Mouse (Mus musculus) 416B (cell line): ENCODE results near the gene Arl2bp.

Experiments used
- DNase-seq: peaks from one replicate; pipeline ENCODE4 v3.0.0; 2011; ENCODE audit warnings: low read depth

The Arl2bp gene

GRCm38 (mm10) chr8:94695341-94695993 is 29.1 kb downstream of the Arl2bp start:
- DNase-seq: no peak

- no peak for DNase-seq
Observed at GRCm38 (mm10) chr8:94695994-94696384, 29.6 kb downstream of the Arl2bp start, which contains the start of gene Pllp. Gene Pllp, minus strand, starts transcription at chr8:94696278.

GRCm38 (mm10) chr8:94696566-94696965 is 30.2 kb downstream of the Arl2bp start:
- no peak for DNase-seq

DNA sequence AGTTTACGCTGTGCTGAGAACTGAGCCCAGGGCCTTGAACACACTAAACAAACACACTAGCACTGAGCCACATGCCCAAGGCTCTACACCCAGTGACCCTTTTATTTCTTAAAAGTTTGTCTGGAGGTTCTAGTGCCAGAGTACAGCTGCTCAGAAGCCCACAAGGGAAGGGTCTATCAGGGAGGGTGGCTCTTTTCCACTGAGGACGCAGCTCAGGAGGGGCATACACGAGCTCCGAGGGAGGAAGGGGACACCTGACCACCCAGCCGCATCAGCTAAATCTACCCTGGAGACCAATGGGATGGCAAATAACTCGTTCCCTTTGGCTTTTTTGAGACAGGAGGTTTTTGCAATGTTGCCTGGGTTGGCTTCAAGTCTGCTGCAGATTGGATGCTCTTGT is 31.6 kb downstream of the Arl2bp start:
- no peak for DNase-seq

GRCm38 (mm10) chr8:94699366-94699765 is 33.0 kb downstream of the Arl2bp start:
- DNase-seq: no peak

DNA sequence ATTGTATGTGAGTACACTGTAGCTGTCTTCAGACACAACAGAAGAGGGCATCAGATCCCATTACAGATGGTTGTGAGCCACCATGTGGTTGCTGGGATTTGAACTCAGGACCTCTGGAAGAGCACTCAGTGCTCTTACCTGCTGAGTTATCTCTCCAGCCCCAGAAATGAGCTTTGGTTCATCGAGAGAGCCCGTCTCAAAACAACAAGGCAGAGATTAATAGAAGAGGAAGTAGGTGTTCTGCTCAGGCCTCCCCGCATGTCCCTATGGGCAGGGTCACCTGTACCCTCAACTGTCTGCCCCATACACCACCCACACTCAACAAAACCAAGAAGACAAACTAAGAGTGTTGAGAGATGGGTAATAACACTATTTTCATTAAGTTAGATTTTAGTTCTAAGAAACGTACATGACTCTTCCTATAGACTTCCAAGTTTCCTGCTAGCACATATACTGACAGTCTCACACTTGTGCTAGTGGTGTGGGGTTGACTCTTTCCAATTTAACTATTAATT is 34.1 kb downstream of the Arl2bp start:
- DNase-seq: no peak

- DNase-seq: peak; percentile 53
Observed at GRCm38 (mm10) chr8:94702156-94702555, 35.8 kb downstream of the Arl2bp start.

DNA sequence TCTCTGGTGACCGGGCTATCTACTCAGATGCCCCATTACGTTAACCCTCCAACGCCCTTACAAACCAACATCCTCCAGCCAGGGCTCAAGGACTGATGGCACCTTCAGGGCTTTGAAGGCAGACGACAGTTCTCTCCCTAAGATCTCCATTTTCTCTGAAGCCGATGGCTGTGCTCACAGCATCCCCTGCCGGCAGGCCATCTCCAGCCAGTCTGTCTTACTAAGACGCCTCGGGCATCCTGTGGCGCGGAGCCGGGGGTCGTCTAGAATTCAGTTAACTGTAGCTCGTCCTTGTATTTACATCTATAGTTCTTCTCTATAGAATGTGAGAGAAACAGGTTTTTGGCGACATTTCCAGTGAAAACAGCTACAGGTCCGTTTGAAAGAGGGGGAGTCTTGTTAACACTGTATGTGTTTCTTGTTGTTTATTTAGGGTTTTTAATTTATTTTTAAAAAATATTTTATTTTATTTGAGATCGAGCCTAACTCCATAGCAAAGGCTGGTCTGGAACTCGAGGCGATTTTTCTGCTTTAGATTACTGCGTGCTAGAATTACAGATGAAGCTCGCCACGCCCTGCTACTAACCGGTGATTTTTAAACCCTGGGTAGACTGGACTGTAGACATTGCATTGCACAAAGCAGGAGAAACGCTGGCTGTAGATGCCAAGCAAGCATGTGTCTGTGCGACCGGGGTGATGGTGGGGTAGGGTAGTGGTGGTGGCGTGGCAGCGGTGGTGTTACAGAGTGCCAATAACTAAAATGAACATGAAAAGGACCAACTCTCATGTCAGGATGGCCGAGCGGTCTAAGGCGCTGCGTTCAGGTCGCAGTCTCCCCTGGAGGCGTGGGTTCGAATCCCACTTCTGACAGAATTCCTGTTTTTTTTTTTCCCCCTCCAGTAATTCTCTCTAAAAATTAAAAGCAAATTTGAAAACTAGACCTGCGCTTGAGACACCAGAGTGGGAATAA is 36.7 kb downstream of the Arl2bp start:
- DNase-seq: peak; percentile 95

DNA sequence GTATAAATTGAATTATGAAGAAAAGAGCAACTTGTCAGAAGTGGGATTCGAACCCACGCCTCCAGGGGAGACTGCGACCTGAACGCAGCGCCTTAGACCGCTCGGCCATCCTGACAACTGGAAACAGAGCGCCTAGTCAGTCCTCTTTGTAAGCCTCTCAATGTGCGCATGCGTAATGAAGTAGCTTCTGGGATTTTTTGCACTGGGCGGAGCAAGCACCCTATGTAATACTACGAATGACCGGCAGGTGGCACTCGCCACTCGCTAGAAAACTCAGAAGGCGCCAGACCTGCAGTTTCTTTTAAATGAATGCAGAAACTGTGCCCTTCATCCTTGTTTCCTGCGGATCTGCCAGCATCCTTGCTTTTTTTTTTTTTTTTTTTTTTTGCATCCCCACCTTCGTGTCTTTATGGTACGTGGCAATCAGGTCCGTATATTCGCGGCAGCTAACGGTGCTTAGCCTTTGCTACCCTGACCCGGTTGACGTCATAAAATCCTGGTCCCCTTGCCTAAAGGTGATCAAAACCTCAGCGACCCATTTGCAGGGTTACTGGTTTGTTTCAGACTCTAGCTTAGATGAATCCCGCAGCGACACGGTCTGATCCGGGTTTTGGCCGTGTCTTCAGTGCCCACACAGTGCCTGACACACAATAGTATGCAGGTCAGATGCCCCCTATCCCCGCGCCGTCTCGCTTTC is 37.7 kb downstream of the Arl2bp start:
- peak; percentile 99 for DNase-seq

- DNase-seq: no peak
Observed at GRCm38 (mm10) chr8:94704669-94704984, 38.2 kb downstream of the Arl2bp start.

DNA sequence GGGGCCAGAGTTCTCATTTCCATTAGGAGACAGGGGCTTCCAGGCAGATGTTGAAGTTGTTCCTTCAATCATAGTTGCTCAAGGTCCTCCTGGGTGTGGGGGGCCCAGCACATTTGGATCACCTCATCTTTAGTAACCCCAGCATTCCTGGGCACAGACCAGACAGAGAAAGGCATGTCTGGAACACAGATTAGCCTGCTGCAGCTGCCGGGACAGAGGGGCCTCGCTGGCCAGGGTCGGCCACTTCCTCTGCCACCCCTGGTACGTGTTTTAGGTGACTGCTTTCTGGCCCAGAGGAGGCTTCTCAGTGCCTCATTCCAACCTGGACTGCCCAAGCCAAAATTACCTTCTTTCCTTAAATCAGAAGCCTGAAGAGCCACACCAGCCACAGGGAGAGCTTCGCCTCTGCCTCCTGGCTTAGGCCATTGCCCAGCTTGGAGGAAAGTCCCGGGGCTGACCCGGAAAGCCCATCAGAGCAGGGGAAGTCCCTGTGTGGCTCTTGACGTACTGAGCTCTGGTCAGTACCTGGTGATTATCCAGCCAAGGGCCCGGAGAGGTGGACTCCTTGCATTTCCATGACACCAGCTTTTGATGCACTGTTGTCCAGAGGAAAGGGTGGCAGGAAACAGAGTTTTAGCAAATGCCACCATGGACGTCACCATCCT is 39.3 kb downstream of the Arl2bp start:
- DNase-seq: no peak

- DNase-seq: no peak
Observed at GRCm38 (mm10) chr8:94706732-94707395, 40.5 kb downstream of the Arl2bp start.

GRCm38 (mm10) chr8:94710336-94710735 is 43.9 kb downstream of the Arl2bp start:
- DNase-seq: no peak

DNA sequence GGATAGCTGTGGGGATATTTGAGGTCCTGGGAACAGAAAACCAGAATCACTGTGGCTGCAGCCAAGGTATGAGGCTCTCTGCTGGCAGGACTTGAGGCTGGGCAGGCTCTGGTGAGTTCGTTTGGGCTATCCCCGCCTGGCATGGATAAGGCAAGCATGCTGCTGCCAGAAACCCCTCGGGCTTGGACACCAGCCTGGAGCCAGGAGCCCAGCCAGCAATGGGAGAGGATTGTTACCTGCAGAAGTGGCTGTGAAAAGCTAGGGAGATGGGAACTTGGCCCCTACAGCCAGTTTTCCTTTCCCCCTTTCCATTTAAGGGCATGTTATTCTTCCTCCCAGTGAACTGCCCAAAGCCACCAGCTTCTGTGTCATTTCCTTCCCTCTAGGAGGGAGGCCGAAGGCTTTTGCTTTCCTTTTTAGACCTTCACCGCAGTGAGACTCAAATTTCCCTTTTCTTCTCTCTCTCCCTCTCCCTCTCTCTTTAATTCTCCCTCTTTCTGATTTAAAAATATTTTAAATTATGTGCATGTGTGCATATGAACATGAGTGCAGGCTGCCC is 44.8 kb downstream of the Arl2bp start:
- peak; percentile 83 for DNase-seq

- DNase-seq: no peak
Observed at GRCm38 (mm10) chr8:94714556-94714955, 48.2 kb downstream of the Arl2bp start.

GRCm38 (mm10) chr8:94715871-94716270 is 49.5 kb downstream of the Arl2bp start:
- no peak for DNase-seq

DNA sequence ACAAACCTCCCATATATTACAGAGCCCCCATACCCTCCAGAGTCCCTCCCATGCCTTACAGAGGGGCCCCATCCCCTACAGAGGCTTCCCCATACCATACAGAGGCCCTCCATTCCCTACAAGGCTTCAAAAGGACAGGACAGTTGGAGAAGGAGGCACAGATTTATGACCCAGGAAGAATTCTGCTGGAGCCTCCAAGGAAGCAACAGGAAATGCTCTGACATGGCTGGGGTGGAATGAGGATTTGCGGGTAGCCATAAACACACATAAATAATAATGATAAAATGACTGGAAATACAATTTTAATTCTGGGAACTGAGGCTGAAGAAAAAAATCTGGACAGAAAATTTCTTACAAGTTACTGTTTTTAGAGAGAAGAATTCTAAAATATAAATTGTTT is 50.4 kb downstream of the Arl2bp start:
- no peak for DNase-seq
